Mouse (Mus musculus): ENCODE measurements at regions not wholly inside any gene's neighbourhood (a gene's known extent, or its start where the extent isn't known, plus 50 kb on each side); places are given as distances from the start of the nearest gene placed in this dataset.
"Not testable (repeated sequence)": the region's sequence is repeated elsewhere in the genome, so short reads cannot be mapped to it uniquely, and the experiment has no call there.

GRCm38 (mm10) chr16:12811088-12811487, 298.4 kb upstream of the Ercc4 start:
- DNase-seq = no peak

DNA sequence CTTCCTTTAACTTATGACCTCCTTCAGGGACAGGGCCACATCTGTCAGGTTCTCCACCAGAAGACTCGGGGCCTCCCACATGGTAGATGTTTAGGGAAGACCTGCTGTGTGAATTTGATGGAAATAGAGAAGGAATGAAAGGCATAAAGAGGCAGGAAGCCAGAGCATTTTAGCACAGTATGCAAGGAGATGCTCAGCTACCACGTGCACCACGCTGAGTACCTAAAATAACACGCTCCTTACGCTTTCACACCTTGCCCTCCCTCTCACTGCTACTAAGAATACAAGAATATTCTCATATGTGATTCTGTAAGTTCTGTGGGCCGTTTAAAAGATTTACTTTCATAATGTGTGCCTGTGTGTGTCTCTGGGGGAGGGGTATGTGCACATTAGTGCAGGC, 284.8 kb upstream of the Ercc4 start:
- no peak for DNase-seq

DNA sequence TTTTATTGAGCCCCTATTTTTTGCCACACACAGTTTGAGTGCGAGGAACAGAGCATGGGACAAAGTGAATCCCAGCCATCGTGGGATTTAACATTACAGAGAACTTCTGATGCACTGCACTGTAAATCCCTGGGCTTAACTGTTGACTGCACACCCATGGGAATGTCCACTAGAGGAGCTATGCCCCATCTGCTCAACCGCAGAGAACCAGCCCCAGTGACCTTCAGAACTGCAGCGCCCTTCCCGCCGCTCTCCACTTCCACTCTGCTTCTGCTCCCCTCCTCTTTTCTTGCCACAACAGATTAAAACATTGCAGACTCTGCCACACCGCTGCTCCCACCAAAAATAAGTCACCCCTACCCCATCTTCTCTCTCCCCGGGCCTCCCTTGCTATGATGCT, 283.3 kb upstream of the Ercc4 start:
- DNase-seq = peak; percentile 19

DNA sequence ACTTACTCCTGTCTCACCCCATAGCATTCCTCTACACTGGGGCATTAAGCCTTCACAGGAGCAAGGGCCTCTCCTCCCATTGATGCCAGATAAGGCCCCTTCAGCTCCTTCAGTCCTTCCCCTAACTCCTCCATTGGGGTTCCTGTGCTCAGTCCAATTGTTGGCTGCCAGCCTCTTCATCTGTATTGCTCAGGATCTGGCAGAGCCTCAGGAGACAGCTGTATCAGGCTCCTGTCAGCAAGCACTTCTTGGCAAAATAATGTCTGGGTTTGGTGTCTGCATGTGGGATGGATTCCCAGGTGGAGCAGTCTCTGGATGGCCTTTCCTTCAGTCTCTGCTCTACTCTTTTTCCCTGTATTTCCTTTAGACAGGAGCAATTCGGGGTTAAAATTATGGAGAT, 278.2 kb upstream of the Ercc4 start:
- not testable (repeated sequence) for DNase-seq

GRCm38 (mm10) chr16:12856356-12856755, 253.1 kb upstream of the Ercc4 start:
- DNase-seq = no peak

- no peak for DNase-seq
These were observed 249.6 kb upstream of the Ercc4 start for GRCm38 (mm10) chr16:12859714-12860355.

- peak; percentile 10 for DNase-seq
These were observed 246.9 kb upstream of the Ercc4 start for GRCm38 (mm10) chr16:12862561-12862960.

- DNase-seq = not testable (repeated sequence)
These were observed 231.2 kb upstream of the Ercc4 start for GRCm38 (mm10) chr16:12878326-12878725.

DNA sequence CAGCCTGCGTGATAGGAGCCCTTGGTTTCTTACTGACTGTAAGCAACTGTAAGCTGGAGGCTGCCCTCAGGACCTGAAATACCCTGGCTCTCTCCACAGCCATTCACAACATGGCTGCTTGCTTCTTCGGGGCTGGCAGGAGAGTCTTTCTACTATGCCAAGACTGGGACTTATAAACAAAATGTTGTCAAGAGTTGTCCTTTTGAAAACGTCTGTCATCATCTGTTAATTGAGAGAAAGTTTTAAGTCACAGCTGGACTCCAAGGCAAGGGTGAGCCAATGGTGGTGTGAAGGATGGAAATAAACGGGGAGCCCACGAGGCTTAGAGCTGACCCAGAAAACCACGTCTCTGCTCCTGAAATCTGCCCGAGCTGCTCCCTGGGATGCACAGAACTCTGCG, 229.5 kb upstream of the Ercc4 start:
- no peak for DNase-seq

GRCm38 (mm10) chr16:12880481-12880880, 229.0 kb upstream of the Ercc4 start:
- DNase-seq = no peak

GRCm38 (mm10) chr16:12882690-12883089, 226.8 kb upstream of the Ercc4 start:
- DNase-seq = no peak

- peak; percentile 10 for DNase-seq
These were observed 224.9 kb upstream of the Ercc4 start for GRCm38 (mm10) chr16:12884556-12884955.

DNA sequence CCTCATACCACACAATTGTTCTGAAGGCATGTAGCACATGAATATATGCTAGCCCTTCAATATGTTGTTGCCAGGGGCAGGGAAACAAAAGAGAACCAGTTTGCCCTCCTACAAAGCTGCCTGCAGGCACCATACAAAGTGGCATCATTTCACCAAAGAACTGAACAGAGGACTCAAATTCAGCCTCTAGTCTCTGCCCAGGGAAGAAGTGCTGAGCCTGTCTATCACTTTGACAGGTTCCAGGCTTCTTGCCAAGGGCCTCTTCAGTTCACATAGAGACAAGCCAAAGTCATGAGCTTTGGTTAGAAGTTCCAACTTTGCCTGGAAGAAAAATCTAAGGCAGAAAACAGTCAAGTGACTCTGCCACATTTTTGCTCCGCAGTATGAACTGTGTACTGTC, 223.4 kb upstream of the Ercc4 start:
- peak; percentile 58 for DNase-seq

DNA sequence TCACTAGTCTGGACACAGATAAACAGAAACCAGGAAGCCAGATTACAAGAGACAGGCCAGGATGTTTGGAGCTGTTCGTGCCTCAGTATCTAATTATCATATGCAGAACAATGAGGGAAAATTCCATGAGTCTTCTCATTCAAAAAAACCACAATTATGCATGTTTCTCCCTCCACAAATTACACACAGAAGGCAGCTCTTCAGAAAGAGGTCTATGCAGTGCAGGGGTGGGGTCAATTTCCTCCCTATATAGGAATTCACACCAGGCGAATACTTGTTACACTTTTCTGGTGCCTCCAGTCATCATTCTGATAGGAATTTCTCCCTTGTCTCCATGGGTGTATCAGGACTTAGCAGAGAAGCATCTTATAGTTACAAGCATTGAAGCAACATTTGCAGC, 222.1 kb upstream of the Ercc4 start:
- DNase-seq = no peak

GRCm38 (mm10) chr16:12890094-12890493, 219.4 kb upstream of the Ercc4 start:
- no peak for DNase-seq

DNA sequence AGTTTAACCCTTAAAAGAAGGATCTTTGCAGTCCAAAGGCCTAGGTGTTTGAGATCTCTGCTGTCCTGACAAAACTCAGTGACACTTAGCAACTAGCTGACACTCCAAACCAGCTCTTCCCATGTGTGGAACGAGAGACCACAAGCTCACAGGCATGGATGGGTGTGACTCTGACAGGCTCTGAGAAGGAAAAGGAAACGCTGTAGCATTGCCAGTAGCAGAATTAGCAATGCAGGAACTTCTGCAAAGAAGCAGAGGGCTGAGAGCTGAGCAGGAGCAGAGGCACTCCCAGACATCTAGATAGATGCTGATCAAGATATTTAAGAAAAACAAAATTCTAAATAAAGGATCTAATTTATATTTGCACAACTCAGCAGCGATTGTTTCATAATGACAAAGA, 218.9 kb upstream of the Ercc4 start:
- DNase-seq = no peak

DNA sequence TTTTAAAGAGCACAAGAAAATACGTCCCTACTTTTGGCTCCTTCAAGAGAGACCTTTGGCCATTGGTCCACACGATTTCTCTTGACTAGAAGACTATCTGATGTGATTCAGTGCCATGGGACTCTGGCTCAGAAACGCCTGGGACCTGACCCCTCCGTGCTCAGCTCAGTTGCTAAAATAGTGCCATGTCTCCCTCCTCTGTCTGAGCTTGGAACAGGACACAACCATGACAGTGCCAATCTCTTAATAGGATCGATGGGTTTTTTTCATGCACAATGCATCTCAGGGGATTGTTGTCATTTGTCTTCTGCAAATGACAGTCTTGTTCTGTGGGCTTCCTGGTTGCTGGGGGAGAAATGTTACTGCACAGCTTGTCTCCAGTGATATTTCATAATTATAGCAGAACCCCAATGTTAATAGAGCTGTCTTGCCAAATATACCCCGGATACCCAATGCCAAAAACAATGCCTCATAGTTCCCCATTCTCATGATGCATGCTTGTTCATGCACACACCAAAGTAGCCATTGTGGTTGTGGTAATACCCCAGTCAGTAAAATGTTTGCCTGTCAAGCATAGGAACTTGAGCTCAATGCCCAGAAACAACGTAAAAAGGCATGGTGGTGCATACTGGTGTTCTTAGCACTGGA, 216.7 kb upstream of the Ercc4 start:
- peak; percentile 11 for DNase-seq

DNA sequence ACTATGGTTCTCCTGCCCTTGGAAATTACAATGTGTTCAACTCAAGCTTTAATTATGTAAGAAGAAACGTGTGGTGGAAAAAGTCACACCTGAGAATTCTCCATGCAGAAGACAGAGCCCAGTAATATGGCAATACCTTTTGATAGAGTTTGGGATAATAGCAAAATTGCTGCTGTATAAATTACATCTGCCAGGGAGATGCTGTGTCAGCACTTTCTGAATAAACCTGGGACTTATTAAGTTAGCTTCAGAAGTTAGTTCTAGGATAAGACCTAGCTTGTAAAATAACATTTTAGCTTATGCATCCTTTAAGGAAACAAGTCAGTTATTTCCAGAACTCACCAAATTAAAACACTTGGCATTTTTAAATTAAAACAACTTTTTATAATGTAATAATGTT, 212.2 kb upstream of the Ercc4 start:
- DNase-seq = no peak

DNA sequence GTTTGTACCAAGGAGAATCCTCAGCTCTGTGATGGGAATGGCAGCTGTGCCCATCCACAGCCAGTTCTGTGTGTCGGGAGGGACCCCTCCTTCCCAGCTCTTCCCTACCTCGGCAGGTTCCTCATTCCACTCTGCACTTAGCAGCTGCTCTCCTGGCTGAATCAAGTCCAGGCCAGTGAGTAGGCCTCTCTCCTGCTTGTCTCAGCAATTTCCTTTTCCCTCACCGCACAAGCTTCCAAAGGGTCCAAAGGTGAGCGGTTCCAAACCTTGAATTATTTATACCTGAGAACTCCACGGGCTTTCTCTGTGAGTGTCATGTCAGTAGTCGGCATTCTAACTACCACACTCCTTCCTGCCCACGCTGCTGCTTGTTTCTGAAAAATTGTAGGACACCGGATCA, 208.8 kb upstream of the Ercc4 start:
- peak; percentile 31 for DNase-seq

GRCm38 (mm10) chr16:12901096-12901995, 208.1 kb upstream of the Ercc4 start:
- DNase-seq = peak; percentile 48

- DNase-seq = no peak
These were observed 207.5 kb upstream of the Ercc4 start for GRCm38 (mm10) chr16:12901996-12902319.

DNA sequence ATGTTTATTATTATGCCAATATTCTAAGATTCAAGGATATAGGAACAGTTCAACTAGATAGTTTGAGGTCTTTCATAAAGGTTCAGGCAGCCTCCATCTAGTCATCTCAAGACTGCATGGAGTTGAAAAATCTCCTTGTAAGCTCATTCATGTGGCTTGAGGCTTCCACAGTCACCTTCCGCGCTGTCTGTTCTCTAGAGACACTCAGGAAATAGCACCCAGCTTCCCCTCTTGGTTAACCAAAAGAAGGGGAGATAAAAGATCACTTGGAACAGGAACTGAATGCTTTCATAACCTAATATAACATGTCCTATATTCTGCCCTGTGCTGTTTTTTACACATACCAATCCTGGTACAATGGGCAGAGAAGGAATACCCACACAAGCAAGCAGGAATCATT, 206.3 kb upstream of the Ercc4 start:
- DNase-seq = no peak

GRCm38 (mm10) chr16:12904937-12905336, 204.5 kb upstream of the Ercc4 start:
- DNase-seq = no peak

DNA sequence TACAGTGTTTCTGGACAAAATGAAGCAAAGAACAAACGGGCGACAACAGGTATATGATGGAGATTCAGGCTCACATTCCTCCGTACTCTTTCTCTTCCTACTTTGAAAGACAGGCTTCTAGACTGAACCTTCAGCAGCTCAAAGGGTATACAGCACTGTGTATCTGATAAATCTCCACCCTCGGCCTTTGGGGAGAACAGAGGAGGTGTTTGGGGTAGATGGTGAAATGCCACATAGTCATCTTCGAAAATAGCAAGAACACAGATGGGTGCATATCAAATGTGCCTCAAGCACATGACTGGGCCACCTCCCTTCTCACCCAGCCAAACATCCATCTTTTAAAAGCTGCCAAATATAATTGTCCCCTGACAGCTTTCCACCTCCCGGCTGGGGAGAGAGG, 184.8 kb upstream of the Ercc4 start:
- DNase-seq = no peak

All from kidney, postnatal 10 days (tissue).